Mouse (Mus musculus) kidney, adult 2 months (tissue): ENCODE results near the gene Pcgf1.

Source experiments
- CTCF ChIP-seq: fragments of 200-500 bp; conservative IDR thresholded peaks from 2 replicates; pipeline ENCODE4 v1.5.1; 2011; ENCODE audit warnings: low read depth, mild to moderate bottlenecking, control low read depth, low read length, moderate library complexity, mixed read lengths; ENCODE audit not compliant: insufficient read depth, insufficient read length
- POLR2A ChIP-seq: fragments of 200-500 bp; IDR thresholded peaks from one replicate; pipeline ENCODE4 v1.6.1; 2011; ENCODE audit warnings: low read depth, low read length, control low read depth

GRCm38 (mm10) chr6:83101316-83101687, 23.6 kb downstream of the Pcgf1 start, which contains the start of the genes Ccdc142 and Gm42688:
- TF ChIP-seq POLR2A (no peak), CTCF (peak; percentile 75)
